Mouse (Mus musculus) urinary bladder, postnatal 14 days (tissue): ENCODE measurements around the gene Scyl3.
A peak's percentile ranks its signal among the peaks of the same experiment; 100 is the strongest.

ENCODE experiments used
- DNase-seq: peaks from one replicate; pipeline ENCODE4 v3.0.0; 2021; ENCODE audit warnings: low spot score

The Scyl3 gene

DNA sequence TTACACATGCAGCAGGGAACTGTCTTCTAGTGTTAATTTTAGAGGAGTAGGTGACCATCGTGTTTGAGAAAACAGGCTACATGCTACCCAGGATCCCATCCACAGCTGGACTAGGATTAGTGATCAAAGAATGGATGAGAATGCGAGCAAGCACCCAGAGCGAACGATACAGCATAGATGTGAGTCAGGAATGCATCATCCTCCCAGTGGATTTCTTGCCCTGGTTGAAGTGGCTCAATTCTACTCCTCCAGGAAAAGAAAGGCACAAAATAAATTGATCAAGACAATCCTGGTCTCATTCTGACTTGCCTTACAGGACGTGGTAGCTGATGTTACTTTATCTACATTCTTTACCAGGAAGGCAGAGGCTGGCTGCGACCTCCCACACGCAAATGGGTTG is at the start of gene Scyl3:
TSS of gene Scyl3 (plus strand) at position 255 of the 400 bp plus-strand sequence.
- DNase-seq: no peak

DNA sequence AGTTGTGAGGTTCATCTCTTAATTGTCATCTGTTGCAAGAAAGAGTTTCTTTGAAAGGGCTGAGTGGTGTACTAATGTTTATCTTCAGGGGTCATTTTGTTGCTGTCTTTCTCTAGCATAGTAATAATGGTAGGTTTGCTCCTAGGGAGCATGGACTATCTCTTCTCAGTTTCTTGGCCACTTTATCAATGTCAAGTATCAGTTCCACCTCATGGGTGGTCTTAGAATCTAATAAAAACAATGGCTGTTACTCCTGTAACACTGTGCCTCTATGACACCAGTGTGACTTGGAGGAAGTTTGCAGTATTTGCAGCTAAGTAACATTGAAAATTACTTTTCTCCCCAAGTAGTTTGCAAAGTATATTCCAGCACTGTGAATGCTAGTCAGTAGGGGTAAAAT is 39.3 kb upstream of the Scyl3 start:
- no peak for DNase-seq

DNA sequence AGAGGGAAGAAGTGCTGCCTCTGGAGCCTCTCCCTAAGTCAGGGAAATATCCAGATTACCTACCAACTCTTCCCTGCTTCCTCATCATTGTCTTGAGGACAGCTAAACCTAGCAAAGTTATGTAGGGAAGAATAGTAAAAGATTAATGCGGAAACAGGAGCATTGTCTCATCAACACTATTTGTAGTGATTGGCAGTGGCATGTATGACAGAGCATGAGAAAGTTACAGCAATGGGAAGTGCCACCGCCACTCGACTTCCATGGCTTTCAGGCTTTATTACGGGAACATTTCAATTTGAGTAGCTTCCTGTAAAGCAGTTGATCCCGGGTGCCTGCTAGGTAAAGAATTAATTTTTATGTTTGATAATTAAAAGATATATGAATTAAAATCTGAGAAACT is 35.6 kb upstream of the Scyl3 start:
- DNase-seq: no peak

DNA sequence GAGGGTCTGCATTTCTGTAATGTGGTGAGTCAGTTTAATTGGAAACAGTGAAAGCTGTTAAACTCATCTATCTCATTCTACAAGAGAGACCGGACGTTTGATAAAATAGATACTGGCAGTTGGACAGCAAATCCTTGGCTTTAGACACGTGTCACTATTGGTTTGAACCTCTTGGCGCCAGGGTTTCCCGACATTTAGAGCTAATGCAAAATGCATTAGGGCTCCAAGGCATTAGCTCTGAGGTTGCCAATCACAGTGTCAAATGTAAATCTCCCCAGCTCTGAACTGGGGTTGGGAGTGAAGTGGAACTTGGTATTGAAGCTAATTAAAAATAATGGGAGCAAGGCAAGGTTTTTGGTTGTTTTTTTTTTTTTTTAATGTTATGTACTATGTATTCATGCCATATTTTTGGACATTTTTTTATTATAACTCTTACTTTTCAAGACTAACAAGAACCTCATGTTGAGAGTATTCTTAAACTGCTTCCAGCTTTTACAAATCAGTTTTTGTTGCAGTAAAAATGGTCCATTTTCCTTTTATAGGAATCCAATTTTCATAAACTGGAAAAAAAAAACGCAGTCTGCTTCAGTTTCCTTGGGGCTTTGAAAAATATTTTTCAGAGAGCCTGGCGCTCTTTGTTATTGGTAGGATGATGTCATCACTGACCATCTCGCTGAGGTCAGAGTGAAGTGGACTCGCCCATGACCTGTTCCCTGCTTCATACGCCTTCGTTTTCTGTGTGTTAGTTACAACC is 34.9 kb upstream of the Scyl3 start:
- no peak for DNase-seq

DNA sequence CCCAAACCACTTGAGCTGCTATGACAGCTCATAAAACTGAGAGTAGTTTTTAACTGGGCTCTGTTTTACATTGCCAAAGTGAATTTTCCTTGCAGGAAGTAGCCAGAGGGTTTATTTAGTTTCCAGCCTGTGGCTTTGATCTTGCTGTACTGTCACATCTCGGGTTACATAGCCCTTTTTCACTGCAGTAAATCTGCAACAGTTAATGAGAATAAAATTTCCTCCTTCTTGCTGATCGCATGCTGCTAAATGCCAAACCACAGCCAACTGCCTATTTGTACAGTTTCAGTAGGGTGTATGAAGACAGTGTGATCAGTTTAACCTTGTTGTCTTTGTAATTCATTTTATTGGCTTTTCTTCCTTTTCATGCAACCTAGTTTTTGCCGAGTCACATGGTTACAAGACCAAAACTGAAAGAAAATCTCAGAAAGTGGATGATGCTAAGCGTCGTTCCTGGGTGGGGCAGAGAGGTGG is 30.6 kb upstream of the Scyl3 start:
- no peak for DNase-seq

DNA sequence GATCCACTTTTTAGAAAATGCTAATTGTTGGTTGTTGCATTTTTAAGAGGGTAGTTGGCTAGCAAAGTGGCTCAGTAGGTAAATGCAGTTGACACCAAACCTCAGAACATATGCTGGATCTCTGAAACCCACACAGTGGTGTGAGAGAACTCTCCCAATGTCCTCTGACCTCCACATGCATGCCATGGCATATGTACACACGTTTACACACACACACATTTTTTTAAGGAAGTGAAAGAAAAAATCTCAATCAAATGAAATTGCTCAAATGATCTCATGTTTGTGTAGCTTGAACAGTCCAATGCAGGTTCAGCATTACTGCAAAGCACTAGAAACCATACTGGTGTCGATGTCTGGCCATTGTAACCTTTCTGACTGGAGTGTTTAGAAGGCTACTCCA is 29.3 kb upstream of the Scyl3 start:
- no peak for DNase-seq

DNA sequence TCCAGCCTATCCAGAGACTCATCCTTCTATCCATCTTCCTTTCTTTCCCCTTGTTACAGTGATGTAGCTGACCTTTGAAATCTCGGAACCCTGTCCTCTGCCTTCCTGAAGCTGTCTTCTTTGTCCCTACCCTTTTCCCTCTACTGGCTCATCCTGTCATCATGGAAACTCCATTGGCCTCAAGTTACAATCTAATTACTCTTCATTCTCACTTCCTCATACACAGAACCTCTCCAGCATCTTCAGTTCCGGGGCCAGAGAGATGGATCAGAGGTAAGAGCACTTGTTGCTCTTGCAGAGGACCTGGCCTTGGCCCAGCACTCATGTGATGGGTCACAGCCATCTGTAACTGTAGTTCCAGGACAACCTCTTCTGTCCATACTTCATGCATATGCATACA is 28.7 kb upstream of the Scyl3 start:
- DNase-seq: no peak

DNA sequence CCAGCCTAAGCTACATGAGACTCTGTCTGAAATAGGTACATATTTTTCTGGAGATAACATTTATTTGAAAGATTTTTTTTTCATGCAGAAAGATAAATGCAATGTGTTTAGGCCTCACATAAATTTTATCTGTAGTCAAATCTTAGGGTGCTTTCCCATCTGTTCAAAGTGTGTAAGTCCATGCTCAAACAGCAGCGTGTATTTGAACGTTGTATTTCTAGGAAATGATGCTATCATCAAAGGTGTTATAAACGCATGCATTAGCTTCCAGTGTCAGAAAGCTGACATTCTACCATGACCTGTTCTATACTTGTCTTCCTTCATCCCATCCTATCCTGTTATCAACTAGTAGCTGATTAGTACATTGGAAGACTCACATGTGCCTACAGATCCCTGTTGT is 25.5 kb upstream of the Scyl3 start:
- no peak for DNase-seq

DNA sequence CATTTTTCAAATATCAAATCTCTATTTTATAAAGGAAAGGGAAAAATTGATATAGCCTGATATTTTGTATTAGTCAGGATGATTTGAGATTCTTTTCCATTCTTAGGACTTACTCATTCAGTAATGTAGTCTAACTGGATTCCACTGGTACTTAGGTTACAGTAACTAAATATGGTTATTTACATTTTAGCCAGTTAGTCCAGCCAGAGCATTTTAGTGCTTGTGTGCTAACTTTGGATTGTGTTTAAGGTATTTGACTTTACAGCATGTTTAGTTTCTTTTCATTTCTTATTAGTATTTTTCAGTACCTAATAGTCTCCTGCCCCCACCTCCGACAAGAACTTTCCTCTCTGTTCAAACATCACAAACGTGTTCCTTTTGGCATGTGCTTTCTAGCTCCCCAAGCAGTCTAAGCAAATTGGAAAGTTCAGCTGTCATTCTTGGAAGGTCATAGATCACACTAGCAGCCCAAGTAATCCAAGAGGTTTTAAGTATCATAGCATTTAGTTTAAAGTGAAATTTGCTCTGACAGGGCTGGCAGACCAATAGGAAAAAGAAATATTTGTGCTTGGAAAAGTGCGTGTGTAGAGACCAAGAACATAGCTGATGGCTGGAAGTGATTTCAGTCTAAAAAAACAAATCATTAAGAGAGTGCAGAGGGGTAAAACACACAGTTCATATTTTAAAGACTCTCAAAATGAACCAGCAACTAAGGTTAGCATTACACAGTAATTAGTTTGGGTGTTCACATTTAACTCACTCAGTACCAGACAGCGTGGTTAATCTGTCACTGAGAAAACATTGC is 21.7 kb upstream of the Scyl3 start:
- DNase-seq: no peak

DNA sequence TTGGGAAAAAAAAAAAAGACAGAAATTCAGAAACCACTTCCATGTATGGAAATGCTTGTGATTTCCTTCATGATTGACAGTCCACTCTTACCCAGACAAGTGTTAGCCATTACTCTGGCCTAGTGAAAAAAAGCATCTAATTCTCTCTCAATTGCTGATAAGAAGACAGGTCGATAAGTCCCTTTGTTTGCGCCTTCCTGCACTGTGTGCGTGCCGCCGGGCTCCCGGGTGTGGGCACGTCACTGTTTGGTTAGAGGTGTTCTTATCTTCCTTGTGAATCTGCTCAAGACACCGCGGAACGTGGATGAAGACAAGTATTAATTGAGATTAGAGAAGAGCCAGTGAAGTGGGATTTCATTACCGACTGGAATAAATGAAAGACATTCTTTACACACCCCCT is 20.5 kb upstream of the Scyl3 start:
- DNase-seq: no peak

DNA sequence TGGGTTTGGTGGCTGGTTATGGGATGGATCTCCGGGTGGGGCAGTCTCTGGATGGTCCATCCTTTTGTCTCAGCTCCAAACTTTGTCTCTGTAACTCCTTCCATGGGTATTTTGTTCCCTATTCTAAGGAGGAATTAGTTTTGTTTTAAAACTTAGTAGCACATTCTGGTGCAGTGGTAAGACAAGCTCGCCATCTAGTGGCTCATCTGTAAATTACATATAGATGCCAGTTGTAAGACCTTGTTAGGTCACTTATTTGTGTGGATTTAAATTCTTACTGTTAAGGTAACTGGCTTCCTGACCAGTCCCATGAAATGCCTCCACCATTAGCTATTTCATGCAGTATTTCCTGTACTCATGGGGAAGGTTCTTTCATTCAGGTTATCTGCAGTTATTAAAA is 18.6 kb upstream of the Scyl3 start:
- DNase-seq: peak; percentile 31

DNA sequence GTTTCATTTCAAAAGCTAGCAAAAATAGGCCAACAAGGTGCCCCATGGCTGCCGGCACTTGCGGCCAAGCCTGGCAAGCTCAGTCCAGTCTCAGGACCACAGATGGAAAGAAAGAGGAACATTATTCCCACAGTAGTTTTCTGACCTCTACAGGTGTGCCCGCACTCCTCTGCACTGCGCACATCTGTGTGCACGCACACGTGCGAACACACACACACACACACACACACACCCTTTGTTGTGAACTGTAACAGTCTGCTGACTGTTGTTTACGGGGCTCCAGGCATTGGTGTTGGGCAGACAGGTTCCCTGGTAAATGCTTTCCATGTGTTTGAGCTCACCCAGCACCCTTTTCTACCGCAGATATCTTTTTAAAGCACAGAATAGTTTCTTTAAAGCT is 18.1 kb upstream of the Scyl3 start:
- DNase-seq: no peak

DNA sequence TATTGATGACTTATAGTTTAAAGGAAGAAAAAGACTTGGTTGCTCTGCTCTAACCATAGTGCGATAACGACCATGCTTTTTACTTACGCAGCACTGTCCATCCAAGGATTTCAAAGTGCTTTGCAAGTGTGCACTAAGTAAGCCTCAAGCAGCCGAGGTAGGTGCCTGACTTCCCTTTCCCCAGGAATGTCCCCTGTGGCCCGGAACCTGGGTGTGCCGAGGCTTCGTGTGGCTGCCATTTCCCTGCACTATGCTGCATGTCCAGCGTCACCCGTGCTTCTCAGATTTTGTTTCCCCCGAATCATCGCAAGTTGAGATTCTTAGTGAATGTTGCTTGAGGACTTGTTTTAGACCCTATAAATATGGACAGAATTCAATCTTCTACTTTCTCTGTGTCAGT is 16.9 kb upstream of the Scyl3 start:
- DNase-seq: no peak

DNA sequence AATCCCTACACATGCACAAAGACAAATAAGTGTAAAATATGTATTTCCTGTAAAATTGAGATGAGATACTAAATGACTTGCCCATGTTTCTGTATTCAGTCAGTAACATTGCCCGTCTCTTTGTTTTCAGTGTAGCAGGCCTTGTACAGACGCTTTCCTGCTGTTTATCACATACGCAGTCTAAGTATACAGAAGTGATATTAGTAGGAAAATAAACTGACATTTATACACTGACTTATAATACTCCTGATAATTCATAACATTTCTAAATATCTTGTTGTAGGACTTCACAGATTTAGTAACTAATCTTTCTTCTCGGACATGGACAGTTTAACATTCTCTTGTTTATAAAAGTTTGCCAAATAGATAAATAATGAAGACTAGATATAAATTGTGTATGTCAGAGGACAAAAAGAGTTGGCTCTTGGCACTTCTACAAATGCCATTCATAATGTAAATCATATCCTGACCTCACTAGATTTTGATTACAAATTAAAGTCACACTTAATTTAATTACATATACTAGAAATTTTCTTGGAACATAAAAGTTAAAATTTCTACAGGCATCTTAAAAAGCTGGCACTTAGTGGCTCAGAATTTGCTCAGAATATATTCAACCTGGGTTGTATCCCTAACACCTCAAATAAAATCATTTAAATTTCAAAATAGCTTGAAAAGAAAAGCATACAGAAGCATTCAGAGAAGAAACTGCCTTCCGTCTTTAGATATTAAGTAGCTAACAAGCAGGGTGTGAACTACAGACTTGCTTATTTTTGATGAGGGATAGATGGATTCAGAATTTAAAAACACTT is 11.3 kb upstream of the Scyl3 start:
- no peak for DNase-seq

DNA sequence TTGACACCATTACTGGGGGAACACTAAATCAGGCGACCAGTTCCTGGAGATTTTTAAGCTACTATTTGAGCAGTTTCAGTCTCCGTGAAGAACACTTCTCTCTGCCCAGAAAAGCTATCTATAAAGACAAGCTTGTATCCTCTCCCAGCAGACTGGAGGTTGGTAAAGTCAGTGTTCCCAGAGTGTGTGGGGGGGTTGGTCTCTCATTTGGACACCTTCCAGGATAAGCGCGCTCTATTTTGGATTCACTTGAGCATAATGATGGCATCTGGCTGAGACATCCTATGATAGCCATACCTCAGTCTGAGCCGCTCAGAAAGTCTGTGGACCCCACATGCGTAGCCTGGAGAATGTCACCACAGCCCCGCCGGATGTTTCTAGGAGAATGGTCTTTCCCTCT is 4.8 kb upstream of the Scyl3 start:
- no peak for DNase-seq

DNA sequence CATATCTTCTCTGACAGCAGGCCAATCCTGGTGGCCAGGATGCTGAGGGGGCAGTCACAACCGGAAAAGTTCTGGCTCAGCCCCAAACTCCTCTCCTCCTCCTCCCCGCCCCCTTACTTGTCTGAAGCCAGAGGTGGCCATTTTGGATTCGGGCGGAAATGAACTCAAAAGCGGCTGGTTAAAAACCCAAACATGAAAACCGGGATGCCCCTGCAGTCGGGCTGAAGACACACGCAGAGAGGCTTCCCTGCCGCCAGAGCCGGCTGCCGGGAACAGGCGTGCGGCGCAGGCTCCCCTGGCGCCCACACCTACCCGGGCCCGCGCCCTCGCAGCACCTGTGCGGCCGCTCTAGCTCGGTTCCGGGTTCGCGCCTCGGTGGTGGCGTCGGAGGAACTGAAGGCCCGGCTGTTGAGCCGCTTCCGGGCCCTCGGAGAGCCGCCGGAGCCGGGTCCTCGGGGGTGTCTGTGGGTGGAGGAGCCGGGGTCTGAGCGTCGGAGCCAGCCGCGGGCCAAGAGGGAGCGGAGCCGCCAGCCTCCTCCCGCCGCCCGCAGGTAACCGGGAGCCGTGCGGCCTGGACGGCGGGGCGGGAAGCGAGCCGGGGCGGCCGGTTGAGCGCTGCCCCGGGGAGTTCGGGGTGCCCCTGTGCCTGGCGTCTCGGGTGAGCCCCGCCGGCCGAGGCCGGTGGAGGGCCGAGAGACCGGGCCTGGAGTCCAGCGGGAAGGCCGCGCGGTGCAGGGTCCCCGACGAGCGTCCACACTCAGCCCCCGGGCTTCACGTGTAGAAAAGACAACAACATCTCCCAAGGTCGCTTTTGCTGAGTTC is 947 bp downstream of the Scyl3 start:
- peak; percentile 89 for DNase-seq

DNA sequence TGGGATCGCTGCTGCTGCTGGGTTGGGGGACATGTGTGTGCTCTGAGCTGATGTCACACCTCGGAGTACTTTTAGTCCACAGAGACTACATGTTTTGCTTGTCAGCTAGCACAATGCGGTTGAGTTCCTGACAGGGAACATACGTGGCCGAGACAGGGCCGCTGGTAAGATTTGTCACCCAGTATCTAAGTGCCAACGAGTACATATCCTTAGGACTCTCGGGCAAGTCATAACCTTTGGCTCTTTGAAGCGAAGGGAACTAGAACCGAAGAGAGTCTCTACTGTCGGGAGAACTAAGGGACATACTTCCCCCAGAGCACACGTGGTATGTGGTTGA is 1.5 kb downstream of the Scyl3 start:
- DNase-seq: no peak

DNA sequence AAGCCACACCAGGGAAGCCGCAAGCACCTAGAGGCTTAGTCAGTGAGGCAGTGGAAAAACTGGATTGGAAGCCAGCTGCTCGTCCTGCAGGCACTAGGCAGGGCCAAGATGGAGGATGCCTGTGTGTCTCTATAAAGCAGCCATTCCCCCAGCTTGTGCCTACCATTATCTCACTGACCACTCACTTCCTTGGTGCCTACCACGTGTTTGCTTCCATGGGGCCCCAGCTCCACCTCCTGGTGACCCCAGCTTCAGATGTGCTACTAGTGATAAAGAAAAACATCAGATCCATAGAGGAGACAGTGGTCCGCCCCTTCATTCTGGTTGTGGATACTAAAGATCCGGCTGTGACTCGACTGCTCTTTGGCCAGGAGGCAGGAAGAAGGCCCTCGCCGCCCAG is 2.9 kb downstream of the Scyl3 start:
- DNase-seq: no peak

DNA sequence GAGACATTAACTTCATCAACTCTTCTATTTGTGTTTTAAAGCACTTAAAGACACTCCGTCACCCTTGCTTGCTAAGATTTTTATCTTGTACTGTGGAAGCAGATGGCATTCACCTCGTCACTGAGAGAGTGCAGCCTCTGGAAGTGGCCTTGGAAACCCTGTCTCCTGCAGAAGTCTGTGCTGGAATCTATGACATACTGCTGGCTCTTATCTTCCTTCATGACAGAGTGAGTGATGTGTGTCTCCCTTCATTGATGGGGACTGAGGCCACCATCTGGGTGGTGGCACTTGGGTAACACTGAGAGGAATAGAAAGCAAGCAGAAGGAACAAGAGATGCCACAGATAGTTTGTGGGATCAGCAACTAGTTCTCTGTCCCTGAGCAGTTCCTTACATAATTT is 5.7 kb downstream of the Scyl3 start:
- DNase-seq: no peak

DNA sequence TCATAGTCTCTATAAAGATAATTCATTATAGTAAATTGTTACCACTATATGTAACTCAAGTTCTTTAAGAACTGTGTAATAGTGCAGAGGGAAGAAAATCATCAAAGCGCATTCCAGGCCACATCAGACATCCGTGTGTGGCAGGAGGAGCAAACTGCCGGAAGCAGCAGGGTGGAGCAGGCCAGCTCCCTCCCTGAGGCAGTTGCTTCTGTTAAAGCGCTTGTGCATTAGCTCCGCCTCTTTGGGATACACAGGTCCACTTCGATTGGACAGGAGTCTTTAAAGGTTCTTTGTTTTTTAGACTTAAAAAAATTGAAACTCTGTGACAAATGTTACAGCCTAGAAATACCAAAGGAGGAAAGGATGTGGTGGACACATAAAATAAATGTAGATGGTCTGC is 13.2 kb downstream of the Scyl3 start:
- DNase-seq: no peak

DNA sequence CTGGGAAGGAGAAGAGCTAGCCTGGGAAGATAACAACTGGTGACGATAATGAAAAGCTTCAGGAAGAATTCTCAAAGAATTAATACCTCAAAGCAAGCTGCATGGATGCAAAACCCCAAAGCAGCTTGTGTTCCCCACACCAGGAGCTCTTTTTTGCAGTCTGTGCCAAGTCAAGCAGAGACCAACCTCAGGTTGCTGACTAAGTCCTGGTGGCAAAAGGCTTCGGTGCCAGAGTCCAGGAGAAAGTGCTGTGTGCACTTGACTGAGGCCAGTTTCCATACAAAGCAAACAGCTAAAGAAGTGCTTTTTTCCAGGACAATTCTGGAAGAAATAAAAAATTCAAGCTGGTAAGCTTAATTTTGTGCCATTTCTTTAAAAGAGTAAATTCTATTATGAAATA is 24.5 kb downstream of the Scyl3 start:
- DNase-seq: no peak

DNA sequence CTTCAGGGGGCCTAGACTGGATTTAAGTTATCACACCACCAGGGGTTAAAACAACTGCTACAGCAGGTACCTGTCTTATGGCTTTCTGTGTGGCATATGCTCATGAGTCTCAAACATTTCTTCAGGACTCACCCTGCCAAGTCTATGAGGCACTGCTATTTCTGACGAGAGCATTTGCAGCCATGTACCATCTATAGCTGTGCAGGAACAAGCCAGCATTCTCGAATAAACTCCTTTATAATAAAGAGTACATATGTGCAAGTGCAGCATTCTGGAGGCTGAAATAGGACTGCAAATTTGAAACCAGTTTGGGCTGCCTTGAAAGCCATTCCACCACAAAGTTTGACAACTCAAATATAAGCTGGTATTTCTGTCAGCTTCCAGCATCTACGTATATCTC is 29.1 kb downstream of the Scyl3 start:
- DNase-seq: no peak
